Mouse (Mus musculus): Measurements from ENCODE around the gene Kdm5a. TPM values are rescaled to one million over a fixed set of nuclear protein-coding genes. Genes with fewer than 3 reads are reported as not detected.

The Kdm5a gene
- polyA plus RNA-seq, 1 experiment from 2014 or later = 40.7 TPM

DNA sequence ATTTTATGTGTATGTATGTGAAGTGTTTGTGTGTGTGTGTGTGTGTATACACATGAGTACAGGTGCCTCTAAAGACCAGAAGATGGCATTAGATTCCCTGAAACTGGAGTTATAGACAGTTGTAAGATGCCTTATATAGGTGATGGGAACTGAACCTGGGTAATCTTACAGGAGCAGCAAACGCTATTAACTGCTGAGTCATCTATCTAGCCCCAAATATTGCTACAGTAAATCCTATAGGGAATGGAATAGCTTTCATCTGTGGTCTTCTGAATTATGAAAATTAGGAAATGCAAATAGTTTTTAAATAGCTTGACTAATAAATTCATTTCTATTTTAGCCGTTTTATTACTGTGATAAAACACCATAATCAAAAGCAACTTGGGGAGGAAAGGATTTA, 28.9 kb downstream of the Kdm5a start:
- Histone ChIP-seq H3K9ac (ENCODE audit: low read depth, low read length) (no peak overlapping the region), H3K4me1 (ENCODE audit: control insufficient read depth, insufficient read depth, low read length) (no peaks in the 10 kb centered on the region), H3K27me3 (ENCODE audit: control insufficient read depth, insufficient read depth, low read length) (no peaks in the 10 kb centered on the region), H3K4me3 (ENCODE audit: low read depth, low read length) (no peak overlapping the region), H3K27ac (ENCODE audit: low read depth, low read length) (no peak overlapping the region), H3K9me3 (replicated peaks; ENCODE audit: control insufficient read depth, low read length) (no peaks in the 10 kb centered on the region), H3K4me2 (no peak overlapping the region), H3K36me3 (ENCODE audit: control insufficient read depth, insufficient read depth, low read length) (peaks cover 25% of the 10 kb centered on the region)
- ATAC-seq (replicated peaks; ENCODE audit: insufficient number of reproducible peaks, low FRiP score, low TSS enrichment) = no peak
- 90% methylated on average over 2 of the region's 2 CpGs for WGBS (ENCODE audit: insufficient replicate concordance)

DNA sequence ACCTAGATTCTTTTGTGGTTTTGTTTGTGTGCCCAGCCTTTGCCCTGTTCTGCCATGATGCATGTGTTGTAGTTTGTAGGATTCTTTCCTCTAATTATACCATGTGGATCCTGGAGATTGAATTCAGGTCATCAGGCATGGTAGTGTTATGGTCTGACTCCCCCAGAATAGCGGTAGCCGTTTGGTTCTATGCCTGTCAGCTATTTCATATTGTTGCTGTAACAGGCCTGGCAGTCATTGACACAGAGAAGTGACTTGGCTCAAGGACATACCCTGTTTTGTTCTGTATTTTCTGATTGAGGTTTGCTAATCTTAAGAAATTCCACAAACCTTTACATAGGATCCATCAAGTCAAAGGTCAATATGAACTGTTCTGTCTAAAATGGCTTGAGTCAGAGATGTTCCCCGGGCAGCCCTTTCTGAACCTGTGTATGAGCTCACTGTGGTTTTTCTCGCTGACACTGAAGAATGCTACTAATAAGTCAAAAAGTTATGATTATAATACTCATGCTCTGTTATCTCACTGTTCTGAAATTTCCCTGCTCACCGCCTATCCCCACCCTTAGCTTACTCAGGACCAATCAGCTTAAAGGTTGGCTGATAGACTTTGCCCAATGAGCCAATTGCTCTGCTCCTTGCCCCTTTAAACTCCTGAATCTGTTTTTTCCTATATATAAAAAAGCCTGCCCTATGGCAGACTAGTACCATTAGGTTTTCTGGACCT, 31.9 kb downstream of the Kdm5a start:
- Histone ChIP-seq H3K27me3 (ENCODE audit: control insufficient read depth, insufficient read depth, low read length) (no peaks in the 10 kb centered on the region), H3K4me2 (no peak overlapping the region), H3K9ac (ENCODE audit: low read depth, low read length) (no peak overlapping the region), H3K4me3 (ENCODE audit: low read depth, low read length) (no peak overlapping the region), H3K9me3 (replicated peaks; ENCODE audit: control insufficient read depth, low read length) (no peaks in the 10 kb centered on the region), H3K27ac (ENCODE audit: low read depth, low read length) (no peak overlapping the region), H3K4me1 (ENCODE audit: control insufficient read depth, insufficient read depth, low read length) (no peaks in the 10 kb centered on the region), H3K36me3 (ENCODE audit: control insufficient read depth, insufficient read depth, low read length) (peaks cover 30% of the 10 kb centered on the region)
- WGBS (ENCODE audit: insufficient replicate concordance) = 93% methylated on average over 5 of the region's 5 CpGs
- no peak for ATAC-seq (replicated peaks; ENCODE audit: insufficient number of reproducible peaks, low FRiP score, low TSS enrichment)

DNA sequence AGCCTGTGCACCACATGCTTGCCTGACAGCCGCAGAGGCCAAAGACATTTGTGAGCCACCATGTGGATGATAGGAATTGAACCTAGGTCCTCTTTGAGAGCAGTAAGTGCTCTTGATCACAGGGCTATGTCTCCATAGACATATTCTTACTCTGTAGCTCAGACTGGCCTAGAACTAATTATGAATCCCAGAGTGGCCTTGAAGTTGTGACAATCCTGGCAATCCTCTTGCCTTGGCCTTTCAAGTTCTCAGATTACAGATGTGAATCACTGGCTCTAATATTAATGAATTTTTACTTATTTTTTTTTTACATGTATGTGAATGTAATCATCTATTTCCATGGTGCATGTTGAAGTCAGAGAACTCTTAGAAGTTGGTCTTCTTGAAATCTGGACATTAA, 40.0 kb downstream of the Kdm5a start:
- Histone ChIP-seq H3K4me3 (ENCODE audit: low read depth, low read length) (no peak overlapping the region), H3K27me3 (ENCODE audit: control insufficient read depth, insufficient read depth, low read length) (no peaks in the 10 kb centered on the region), H3K36me3 (ENCODE audit: control insufficient read depth, insufficient read depth, low read length) (peaks cover 24% of the 10 kb centered on the region), H3K27ac (ENCODE audit: low read depth, low read length) (no peak overlapping the region), H3K4me1 (ENCODE audit: control insufficient read depth, insufficient read depth, low read length) (no peaks in the 10 kb centered on the region), H3K4me2 (no peak overlapping the region), H3K9ac (ENCODE audit: low read depth, low read length) (no peak overlapping the region), H3K9me3 (replicated peaks; ENCODE audit: control insufficient read depth, low read length) (no peaks in the 10 kb centered on the region)
- WGBS (ENCODE audit: insufficient replicate concordance) = 100% methylated on average over 1 of the region's 1 CpGs
- no peak for ATAC-seq (replicated peaks; ENCODE audit: insufficient number of reproducible peaks, low FRiP score, low TSS enrichment)

DNA sequence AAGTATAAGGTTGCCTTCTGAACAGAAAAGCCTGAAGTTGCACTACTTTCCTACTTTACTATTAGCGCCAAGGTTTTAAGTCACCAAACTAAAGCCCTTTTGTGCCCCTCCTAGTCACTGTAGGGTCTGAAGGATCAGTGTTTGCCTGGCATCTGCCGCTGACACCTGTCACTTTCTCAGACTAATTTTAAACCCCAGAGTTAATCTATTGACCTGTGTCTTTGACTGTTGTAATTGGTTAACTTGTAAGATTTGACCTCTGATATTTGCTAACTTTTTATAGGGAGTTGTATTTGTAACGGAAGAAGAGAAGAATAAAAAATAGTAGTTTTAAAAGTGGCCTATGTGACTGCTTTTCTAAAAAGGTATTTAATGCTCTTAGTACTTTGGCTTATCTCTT, 74.2 kb downstream of the Kdm5a start:
- Histone ChIP-seq H3K4me2 (no peak overlapping the region), H3K9me3 (replicated peaks; ENCODE audit: control insufficient read depth, low read length) (no peaks in the 10 kb centered on the region), H3K36me3 (ENCODE audit: control insufficient read depth, insufficient read depth, low read length) (peaks cover 29% of the 10 kb centered on the region), H3K4me1 (ENCODE audit: control insufficient read depth, insufficient read depth, low read length) (no peaks in the 10 kb centered on the region), H3K27me3 (ENCODE audit: control insufficient read depth, insufficient read depth, low read length) (no peaks in the 10 kb centered on the region), H3K27ac (ENCODE audit: low read depth, low read length) (no peak overlapping the region), H3K4me3 (ENCODE audit: low read depth, low read length) (no peak overlapping the region), H3K9ac (ENCODE audit: low read depth, low read length) (no peak overlapping the region)
- no peak for ATAC-seq (replicated peaks; ENCODE audit: insufficient number of reproducible peaks, low FRiP score, low TSS enrichment)
- 93% methylated on average over 3 of the region's 3 CpGs for WGBS (ENCODE audit: insufficient replicate concordance)

DNA sequence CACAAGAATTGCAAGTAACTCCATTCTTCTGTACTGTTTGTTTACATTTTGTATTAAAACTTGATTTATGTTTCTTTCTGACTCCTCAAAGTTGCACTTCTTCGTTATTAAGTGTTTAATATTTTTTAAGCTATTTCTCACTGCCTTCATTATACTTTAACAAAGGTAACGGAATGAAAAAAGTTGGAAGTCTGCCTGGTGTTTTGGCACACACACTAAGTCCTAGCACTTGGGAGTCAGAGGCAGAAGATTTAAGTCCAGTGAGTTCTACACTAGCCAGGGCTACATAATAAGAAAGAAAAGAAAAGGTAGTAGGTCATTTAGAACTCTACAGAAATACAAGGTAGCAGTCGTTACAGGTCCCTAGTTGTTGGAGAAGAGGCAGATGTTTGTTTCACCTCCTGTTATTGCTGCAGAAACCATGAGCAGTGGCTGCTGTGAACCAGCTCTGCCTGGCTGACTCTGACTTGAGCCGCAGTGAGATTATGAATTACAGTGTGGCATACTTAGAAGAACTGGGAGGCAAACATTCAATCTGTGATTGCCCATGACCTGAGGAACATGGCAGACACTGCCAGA, 78.3 kb downstream of the Kdm5a start:
- no peak for ATAC-seq (replicated peaks; ENCODE audit: insufficient number of reproducible peaks, low FRiP score, low TSS enrichment)
- Histone ChIP-seq H3K4me1 (ENCODE audit: control insufficient read depth, insufficient read depth, low read length) (no peaks in the 10 kb centered on the region), H3K4me3 (ENCODE audit: low read depth, low read length) (no peak overlapping the region), H3K9ac (ENCODE audit: low read depth, low read length) (no peak overlapping the region), H3K9me3 (replicated peaks; ENCODE audit: control insufficient read depth, low read length) (no peaks in the 10 kb centered on the region), H3K27ac (ENCODE audit: low read depth, low read length) (no peak overlapping the region), H3K27me3 (ENCODE audit: control insufficient read depth, insufficient read depth, low read length) (no peaks in the 10 kb centered on the region), H3K36me3 (ENCODE audit: control insufficient read depth, insufficient read depth, low read length) (peaks cover 29% of the 10 kb centered on the region), H3K4me2 (no peak overlapping the region)
- 93% methylated on average over 4 of the region's 4 CpGs for WGBS (ENCODE audit: insufficient replicate concordance)

DNA sequence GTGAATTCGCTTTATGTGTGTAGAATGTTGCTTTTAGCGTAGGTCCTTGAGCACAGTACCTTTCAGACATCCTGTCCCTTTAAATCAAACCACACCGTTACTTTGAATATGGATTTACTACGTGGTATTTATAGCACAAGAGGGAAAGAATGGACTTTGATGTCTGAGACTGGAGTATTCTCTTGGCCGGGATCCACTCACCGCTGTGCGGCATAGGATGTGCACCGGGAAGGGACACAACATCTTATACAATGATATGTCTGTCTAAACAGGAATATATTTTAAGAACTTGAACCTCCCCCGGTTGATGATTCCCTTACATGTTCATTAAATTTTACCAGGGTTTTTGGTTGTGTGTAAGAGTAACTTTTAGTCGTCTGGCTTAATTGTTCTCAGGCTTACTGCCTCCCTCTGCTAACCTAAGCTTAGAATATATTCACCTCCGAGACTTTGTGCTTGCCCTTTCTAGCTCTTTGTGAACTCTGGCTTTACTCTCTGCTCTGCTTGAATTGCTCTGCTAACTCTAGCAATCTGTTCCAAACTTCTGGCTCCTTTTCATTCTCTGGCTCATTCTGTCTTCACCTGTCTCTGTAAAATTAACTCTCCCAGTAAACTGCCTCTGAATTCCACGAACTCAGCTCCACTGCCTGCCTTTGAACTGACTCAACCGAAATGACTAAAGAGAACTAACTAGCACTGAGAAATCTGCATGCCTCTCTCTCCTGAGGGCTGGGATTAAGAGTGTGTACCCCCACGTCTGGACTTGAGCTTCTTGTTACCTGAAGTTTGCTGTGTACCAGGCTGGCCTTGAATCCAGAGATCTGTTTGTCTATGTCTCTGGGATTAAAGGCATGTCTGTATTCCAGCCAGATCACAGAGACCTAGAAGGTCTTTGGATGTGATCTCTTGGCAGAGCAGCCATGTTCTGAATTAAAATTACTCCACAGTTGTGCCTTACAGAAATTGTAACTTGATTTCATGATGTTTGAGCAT, 79.7 kb downstream of the Kdm5a start:
- Histone ChIP-seq H3K4me1 (ENCODE audit: control insufficient read depth, insufficient read depth, low read length) (no peaks in the 10 kb centered on the region), H3K36me3 (ENCODE audit: control insufficient read depth, insufficient read depth, low read length) (peaks cover 26% of the 10 kb centered on the region), H3K9me3 (replicated peaks; ENCODE audit: control insufficient read depth, low read length) (no peaks in the 10 kb centered on the region), H3K27me3 (ENCODE audit: control insufficient read depth, insufficient read depth, low read length) (no peaks in the 10 kb centered on the region), H3K4me2 (no peak overlapping the region), H3K4me3 (ENCODE audit: low read depth, low read length) (no peak overlapping the region), H3K27ac (ENCODE audit: low read depth, low read length) (peak overlapping the region; percentile 6; the same call in 1 of the 2 replicates), H3K9ac (ENCODE audit: low read depth, low read length) (no peak overlapping the region)
- no peak for ATAC-seq (replicated peaks; ENCODE audit: insufficient number of reproducible peaks, low FRiP score, low TSS enrichment)
- WGBS (ENCODE audit: insufficient replicate concordance) = 77% methylated on average over 14 of the region's 14 CpGs

DNA sequence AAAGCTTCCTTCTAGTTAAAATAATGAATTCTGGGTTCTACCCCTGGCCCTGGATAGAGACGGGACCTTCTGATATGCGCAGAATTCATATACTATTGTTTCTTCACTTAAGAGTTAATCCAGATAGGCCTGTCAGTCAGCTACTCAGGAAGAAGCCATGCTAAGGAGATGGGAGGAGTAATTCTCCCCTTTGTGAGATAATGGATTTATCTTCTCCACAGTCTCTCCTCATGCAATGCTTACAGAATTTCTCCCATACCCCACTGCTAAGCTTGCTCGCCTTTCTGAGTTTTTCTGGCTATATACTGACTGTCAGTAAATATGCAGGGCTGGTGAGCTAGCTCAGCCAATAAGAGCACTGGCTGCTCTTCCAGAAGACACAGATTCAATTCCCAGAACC, 86.3 kb downstream of the Kdm5a start:
- H3K27ac ChIP-seq (ENCODE audit: low read depth, low read length) = no peak overlapping the region
- H3K4me1 ChIP-seq (ENCODE audit: control insufficient read depth, insufficient read depth, low read length) = no peaks in the 10 kb centered on the region
- H3K4me3 ChIP-seq (ENCODE audit: low read depth, low read length) = no peak overlapping the region
- H3K9ac ChIP-seq (ENCODE audit: low read depth, low read length) = no peak overlapping the region
- ATAC-seq (replicated peaks; ENCODE audit: insufficient number of reproducible peaks, low FRiP score, low TSS enrichment) = no peak
- WGBS (ENCODE audit: insufficient replicate concordance) = 75% methylated on average over 3 of the region's 3 CpGs
- H3K36me3 ChIP-seq (ENCODE audit: control insufficient read depth, insufficient read depth, low read length) = no peaks in the 10 kb centered on the region; the same call in 1 of the 2 replicates
- no peak overlapping the region for H3K4me2 ChIP-seq
- no peaks in the 10 kb centered on the region for H3K9me3 ChIP-seq (replicated peaks; ENCODE audit: control insufficient read depth, low read length)
- H3K27me3 ChIP-seq (ENCODE audit: control insufficient read depth, insufficient read depth, low read length) = no peaks in the 10 kb centered on the region

DNA sequence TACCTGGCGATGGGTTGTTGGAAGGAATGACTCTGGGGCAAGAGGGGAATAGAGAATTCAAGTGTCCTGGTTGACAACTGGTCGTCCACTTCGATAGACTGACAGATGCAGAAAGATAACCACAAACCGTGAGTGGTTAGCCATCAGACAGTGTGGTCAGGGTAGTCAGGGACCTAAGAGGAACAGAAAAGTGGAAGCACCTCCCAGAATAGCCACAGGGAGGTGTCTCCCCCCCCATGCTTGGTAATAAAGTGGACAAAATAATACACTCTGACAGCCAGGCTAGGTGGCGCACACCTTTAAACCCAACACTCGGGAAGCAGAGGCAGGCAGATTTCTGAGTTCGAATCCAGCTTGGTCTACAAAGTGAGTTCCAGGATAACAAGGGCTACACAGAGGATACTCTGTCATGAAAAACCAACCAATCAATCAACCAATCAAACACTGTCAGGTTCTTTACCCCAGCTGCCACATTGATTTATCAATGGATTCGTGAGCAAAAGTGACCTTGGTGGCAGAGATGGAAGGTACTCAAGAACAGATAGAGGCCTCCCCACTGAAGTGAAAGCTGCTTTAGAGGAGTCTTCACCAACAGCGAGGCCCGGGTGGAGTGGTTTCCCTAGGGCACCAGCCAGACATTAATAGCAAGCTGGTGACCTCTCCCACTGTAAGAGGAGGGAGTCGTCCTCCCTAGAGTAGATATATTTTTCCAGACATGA, 88.6 kb downstream of the Kdm5a start:
- no peak for ATAC-seq (replicated peaks; ENCODE audit: insufficient number of reproducible peaks, low FRiP score, low TSS enrichment)
- Histone ChIP-seq H3K9me3 (replicated peaks; ENCODE audit: control insufficient read depth, low read length) (no peaks in the 10 kb centered on the region), H3K27ac (ENCODE audit: low read depth, low read length) (no peak overlapping the region), H3K4me3 (ENCODE audit: low read depth, low read length) (no peak overlapping the region), H3K27me3 (ENCODE audit: control insufficient read depth, insufficient read depth, low read length) (no peaks in the 10 kb centered on the region), H3K9ac (ENCODE audit: low read depth, low read length) (no peak overlapping the region), H3K36me3 (ENCODE audit: control insufficient read depth, insufficient read depth, low read length) (no peaks in the 10 kb centered on the region; the same call in 1 of the 2 replicates), H3K4me2 (no peak overlapping the region), H3K4me1 (ENCODE audit: control insufficient read depth, insufficient read depth, low read length) (no peaks in the 10 kb centered on the region)
- 87% methylated on average over 11 of the region's 11 CpGs for WGBS (ENCODE audit: insufficient replicate concordance)

Data from heart, embryonic 11.5 days (tissue).